Mouse (Mus musculus): ENCODE results near the gene Aldh8a1. TPM values are rescaled to one million over a fixed set of nuclear protein-coding genes. Genes with fewer than 3 reads are reported as not detected.

The Aldh8a1 gene
- total RNA-seq, 2 experiments from 2014 or later, result not detected

DNA sequence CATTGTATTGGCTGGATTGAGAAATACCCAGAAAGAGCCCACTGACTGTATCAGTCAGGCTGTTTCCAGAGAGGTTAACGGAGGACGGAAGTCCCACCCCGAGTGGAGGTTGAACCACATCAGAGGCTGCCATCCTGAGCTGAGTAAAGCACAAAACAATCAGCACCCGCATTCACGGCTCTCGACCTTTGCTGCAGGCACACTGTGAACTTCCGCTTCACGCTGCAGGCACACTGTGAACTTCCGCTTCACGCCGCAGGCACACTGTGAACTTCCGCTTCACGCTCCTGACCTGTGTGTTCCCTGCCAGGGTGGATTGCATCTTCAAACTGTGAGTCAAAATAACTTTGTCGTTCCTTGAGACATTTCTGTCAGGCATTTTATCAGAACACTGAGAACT lies 42.1 kb downstream of the Aldh8a1 start:
- DNase-seq, result no peak

DNA sequence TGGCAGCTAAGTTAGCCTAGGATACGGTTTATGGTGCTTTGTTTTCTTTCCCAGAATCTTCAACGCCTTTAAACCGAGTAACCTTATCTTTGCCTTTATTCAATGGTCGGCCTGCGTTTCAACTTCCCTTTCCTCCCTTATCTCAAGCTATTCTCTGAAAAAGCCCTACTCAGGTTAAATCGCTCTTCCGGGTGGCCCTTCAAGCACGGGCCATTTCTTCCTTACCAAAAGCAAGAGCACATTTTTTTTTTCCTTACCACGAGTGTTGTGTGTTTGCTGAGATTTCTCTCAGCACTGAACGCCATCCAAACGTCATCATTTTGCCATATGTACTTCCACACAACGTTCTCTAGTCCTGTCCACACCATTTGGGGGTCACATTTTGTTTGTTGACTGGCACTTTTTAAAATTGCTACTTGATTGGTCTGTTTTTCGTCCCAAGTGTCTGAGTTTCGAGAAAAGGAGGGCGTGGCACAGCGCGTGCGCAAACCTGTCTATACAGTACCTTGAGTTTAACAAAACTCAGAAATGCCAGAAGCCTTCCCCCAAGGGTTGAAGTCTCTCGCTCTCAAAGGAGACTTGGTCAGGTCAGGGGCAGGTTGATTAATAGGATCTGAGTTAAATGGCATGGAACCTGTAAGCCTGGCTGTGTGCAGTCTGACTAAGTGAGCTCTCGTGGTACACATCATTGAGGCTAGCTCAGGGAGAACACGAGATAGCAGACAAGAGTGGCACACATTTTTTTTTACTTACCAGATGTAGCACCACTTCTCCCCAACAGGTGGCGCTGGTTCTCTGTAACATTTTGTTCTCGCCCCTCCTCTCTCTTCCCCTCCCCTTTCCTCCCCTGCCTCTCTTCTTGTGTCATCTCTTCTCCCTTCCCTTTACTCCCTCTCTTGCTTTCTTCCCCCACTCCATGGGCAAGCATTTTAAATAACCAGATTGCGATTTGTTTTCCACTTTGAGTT lies 43.6 kb downstream of the Aldh8a1 start:
- peak; percentile 64 to 66 for DNase-seq

DNA sequence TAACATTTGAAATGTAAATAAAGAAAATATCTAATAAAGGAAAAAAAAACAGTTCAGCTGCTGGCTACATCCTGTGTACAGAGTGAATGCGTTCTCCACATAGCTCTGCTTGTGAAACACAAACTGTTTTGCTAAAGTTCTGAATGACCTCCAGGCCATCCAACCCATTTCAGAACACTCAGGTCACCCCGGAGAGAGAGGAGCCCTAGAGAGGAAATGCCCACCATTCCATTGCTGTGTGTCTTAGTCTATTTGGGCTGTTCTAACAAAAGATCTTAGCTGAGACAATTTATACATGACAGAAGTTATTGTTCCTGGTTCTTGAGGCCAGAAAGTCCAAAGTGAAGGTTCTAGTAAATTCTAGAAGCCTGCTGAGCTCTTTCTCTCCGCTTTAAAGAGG lies 49.4 kb downstream of the Aldh8a1 start:
- DNase-seq, result no peak

DNA sequence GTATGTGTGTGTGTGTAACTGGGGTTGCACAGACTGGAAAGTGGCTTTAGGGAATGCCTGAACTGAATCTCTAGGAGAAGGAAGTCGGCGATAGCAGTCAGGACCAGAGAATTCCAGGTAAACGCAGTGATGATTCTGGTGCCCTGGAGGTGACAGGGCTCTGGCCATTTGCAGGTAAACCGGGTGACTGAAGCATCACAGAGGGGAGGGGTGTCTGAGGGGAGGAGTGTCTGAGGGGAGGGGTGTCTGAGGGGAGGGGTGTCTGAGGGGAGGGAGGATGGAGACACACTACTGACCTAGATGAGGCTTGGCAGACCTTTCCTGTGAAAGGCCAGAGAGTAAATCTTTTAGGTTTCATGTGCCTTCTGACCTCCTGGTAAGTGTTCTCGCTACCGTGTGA lies 50.9 kb downstream of the Aldh8a1 start:
- no peak for DNase-seq

DNA sequence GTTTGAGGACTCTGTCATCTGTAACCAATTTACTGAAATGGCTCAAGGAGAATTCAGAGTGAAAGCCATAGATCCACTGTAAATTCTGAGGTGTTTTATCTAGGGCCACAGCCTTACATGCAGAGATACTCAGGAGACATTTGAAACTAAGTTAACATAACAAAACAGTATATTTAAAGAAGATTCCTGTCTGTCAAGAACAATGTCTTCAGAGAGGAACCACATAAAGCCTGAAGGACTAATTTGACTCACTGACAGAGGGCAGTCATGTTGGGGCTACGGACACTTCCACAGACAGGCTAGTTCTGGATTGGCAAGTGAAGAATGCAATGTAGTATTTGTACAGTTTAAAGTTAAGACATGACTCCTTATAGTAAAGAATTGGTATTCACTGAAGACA lies 62.2 kb downstream of the Aldh8a1 start:
- no peak for DNase-seq

DNA sequence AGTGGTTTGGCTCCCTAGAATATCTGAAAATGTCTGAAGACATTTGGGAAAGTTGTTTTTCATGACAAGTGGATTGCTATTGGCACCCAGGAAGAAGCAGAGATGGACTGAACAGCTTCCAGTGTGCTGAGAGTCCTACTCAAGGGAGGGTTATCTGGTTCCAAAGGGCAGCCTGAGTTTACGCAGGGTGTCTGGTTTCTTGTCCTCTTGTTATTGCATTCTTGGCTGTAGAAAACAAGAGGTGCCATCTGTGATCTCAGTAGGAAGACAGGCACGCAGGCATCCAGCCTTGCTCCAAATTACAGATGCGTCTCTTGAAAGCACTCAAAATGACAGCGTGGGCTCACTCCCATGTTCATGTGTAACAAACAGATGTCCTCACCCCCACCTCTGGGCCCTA lies 63.9 kb downstream of the Aldh8a1 start:
- no peak for DNase-seq

DNA sequence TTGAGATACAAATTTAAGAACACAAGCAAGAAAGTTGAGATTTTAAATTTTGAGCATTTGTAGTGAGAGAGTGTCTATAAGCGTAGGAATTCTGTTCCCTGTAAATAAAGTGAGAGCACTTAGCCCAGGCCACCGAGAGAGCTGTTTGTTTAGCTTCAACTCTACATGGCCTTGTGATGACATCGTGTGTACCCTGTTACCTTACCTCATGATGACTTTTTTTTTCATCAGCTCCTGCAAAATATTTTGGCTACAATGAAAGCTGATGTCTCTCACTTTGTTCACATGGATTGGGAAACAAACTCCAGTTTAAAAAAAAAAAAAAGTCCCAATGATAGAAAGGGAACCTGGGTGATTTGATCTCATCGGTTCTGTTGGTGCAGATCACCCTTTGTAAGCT lies 64.6 kb downstream of the Aldh8a1 start:
- DNase-seq, result no peak

DNA sequence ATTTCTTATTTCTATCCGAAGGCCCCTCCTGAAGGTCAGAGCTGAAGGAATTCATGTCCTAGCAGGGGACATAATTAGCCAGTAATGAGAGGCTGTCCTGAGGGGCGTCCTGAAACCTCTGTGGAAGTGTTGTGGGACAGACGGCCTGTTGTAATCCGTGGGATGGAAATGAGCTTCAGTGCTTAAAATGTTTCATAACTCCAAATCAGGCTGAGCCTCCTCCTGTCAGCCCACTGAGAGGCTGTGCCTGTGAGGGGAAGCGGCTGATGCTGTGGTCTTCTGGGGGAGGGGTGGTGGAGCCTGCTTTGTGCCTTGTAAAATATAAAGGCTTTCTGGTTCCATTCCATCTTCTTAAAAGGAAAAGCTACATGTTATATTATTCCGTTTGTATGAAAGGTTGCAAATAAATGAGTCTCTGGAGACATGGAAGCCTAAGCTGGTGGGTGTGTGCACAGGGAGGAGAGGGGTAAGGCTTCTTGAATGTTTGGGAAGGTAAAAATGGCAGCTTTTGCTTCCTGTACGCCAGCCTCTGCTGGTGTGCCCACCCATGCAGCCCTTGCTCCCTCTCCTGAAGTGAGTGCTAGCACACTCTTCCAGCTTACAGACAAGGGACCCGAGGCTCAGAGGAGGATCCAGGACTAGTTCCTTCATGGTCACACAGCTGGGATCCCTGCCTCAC lies 66.7 kb downstream of the Aldh8a1 start:
- no peak for DNase-seq

DNA sequence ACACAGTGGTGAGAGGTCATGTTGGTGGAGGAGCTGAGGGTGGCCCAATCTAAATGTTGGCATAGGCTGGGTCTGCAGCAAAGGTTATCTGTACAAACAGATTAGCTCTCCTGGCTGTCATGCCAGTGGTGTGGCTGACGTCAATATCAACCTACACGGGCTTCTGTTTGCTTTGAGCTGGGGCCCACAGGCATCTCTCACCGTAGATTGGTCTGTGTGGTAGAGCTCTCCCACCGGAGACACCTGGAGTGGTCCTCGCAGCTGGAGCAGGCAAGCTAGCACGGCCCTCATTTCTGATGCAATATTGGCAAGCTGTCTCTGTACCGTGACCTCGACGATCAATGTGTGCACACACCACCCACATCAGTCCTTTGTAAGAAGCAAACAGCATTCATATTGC lies 67.3 kb downstream of the Aldh8a1 start:
- DNase-seq, result no peak

Other genes starting within 250 kb of the Aldh8a1 start
- under 1 TPM; 0.10 to 0.16 TPM for gene Myb, start 216.3 kb upstream of the Aldh8a1 start, total RNA-seq (2021)
- 10 to 100 TPM; 69.8 to 75.3 TPM for gene Hbs1l, start 81.3 kb upstream of the Aldh8a1 start, total RNA-seq (2021)
- not detected for gene 1700020N01Rik, start 215.9 kb downstream of the Aldh8a1 start, total RNA-seq (2021)